Mouse (Mus musculus) lung, adult 2 months (tissue): ENCODE measurements around the gene Arid3a. TPM values are rescaled to one million over a fixed set of nuclear protein-coding genes. Genes with fewer than 3 reads are reported as not detected.

Source experiments
- DNase-seq: peaks from one replicate; pipeline ENCODE4 v3.0.0; 2022
- H3K4me1 ChIP-seq: fragments of 200-500 bp; 2 replicates; pipeline ENCODE4 v1.6.1; 2011; ENCODE audit warnings: low read length; ENCODE audit not compliant: control insufficient read depth, insufficient read depth
- H3K4me3 ChIP-seq: fragments of 200-500 bp; replicated peaks from 2 replicates; pipeline ENCODE3; 2011; ENCODE audit warnings: low read depth, mild to moderate bottlenecking, control low read depth, low read length; ENCODE audit errors: extremely low read depth
- CTCF ChIP-seq: fragments of 200-500 bp; IDR thresholded peaks from 2 replicates; pipeline ENCODE4 v1.5.1; 2011; ENCODE audit warnings: mild to moderate bottlenecking, low read length, control low read depth; ENCODE audit not compliant: insufficient read depth
- POLR2A ChIP-seq: fragments of 200-500 bp; IDR thresholded peaks from 2 replicates; pipeline ENCODE4 v1.6.1; 2011; ENCODE audit warnings: low read depth, mild to moderate bottlenecking, control low read depth, low read length, borderline replicate concordance; ENCODE audit errors: extremely low read depth
- WGBS: fragments of 180-500 bp; shearing (Covaris S2); methylation state at CpG from one replicate; pipeline ENCODE4 v1.1.7; 2018; 5-methylcytosine and 5-hydroxymethylcytosine counted together
- polyA plus RNA-seq: library from polyadenylated mRNA; depleted of rRNA; stranded (reverse); fragments of >200 nt; gene quantifications from 2 replicates; pipeline ENCODE4 v1.2.3, GENCODE M21; 2012

Gene Arid3a
- polyA plus RNA-seq, 1 experiment, result 7.8 TPM

- WGBS, result 24% methylated on average over 15 of the region's 15 CpGs
- peaks cover 19% of the 10 kb centered on the region for H3K4me1 ChIP-seq
- peak overlapping the region; percentile 86 for H3K4me3 ChIP-seq
- TF ChIP-seq CTCF, result no peak
- peak; percentile 62; the same call in 1 of the 2 replicates for TF ChIP-seq POLR2A
- peak; percentile 67 for DNase-seq
Measured at GRCm38 (mm10) chr10:79989870-79990269, 63.0 kb downstream of the Arid3a start.

- TF ChIP-seq POLR2A, result no peak
- TF ChIP-seq CTCF, result no peak
- WGBS, result 73% methylated on average over 12 of the region's 12 CpGs
- no peak for DNase-seq
- Histone ChIP-seq H3K4me3 (no peak overlapping the region), H3K4me1 (peaks cover 14% of the 10 kb centered on the region)
Measured at GRCm38 (mm10) chr10:79991099-79991498, 64.3 kb downstream of the Arid3a start.

- WGBS, result 89% methylated on average over 6 of the region's 6 CpGs
- TF ChIP-seq POLR2A (no peak), CTCF (peak; percentile 15; the same call in 1 of the 2 replicates)
- H3K4me1 ChIP-seq, result peaks cover 11% of the 10 kb centered on the region
Measured at GRCm38 (mm10) chr10:79991548-79991947, 64.7 kb downstream of the Arid3a start.

GRCm38 (mm10) chr10:79994397-79995115, 67.7 kb downstream of the Arid3a start:
- TF ChIP-seq CTCF (no peak), POLR2A (no peak)

More at GRCm38 (mm10) chr10:79991548-79991947, 64.7 kb downstream of the Arid3a start:
- H3K4me3 ChIP-seq, result no peak overlapping the region
- no peak for DNase-seq

GRCm38 (mm10) chr10:79995636-79996035, 68.8 kb downstream of the Arid3a start:
- 44% methylated on average over 1 of the region's 1 CpGs for WGBS
- no peak for DNase-seq
- Histone ChIP-seq H3K4me1 (peaks cover 7% of the 10 kb centered on the region; the same call in 1 of the 2 replicates), H3K4me3 (no peak overlapping the region)
- TF ChIP-seq POLR2A (no peak), CTCF (no peak)

More at GRCm38 (mm10) chr10:79994397-79995115, 67.7 kb downstream of the Arid3a start:
- Histone ChIP-seq H3K4me3 (no peak overlapping the region), H3K4me1 (peaks cover 7% of the 10 kb centered on the region; the same call in 1 of the 2 replicates)
- DNase-seq, result peak; percentile 57
- 58% methylated on average over 16 of the region's 16 CpGs for WGBS

GRCm38 (mm10) chr10:79996272-79997033, 69.6 kb downstream of the Arid3a start, which contains the start of gene Abca7:
Gene Abca7, plus strand, starts transcription at chr10:79996494.
- Histone ChIP-seq H3K4me3 (peak within 1 kb of the TSS; percentile 95), H3K4me1 (peaks cover 7% of the 10 kb centered on the region; the same call in 1 of the 2 replicates)
- WGBS, result under 1% methylated on average over 34 of the region's 34 CpGs
- DNase-seq, result peak; percentile 99
- TF ChIP-seq POLR2A (no peak; the same call in 1 of the 2 replicates), CTCF (no peak)

GRCm38 (mm10) chr10:79997034-79997760, 70.4 kb downstream of the Arid3a start:
- peak; percentile 63 for DNase-seq
- WGBS, result 1% methylated on average over 35 of the region's 35 CpGs
- peaks cover 7% of the 10 kb centered on the region; the same call in 1 of the 2 replicates for H3K4me1 ChIP-seq
- TF ChIP-seq POLR2A (no peak), CTCF (no peak)
- H3K4me3 ChIP-seq, result peak overlapping the region; percentile 95

GRCm38 (mm10) chr10:79997819-79998218, 71.0 kb downstream of the Arid3a start:
- TF ChIP-seq POLR2A (no peak), CTCF (no peak)
- no peak overlapping the region for H3K4me3 ChIP-seq
- H3K4me1 ChIP-seq, result peaks cover 7% of the 10 kb centered on the region
- DNase-seq, result no peak
- 14% methylated on average over 15 of the region's 15 CpGs for WGBS

GRCm38 (mm10) chr10:80001945-80002344, 75.1 kb downstream of the Arid3a start:
- WGBS, result 89% methylated on average over 9 of the region's 9 CpGs
- no peak overlapping the region for H3K4me3 ChIP-seq
- DNase-seq, result no peak
- H3K4me1 ChIP-seq, result peaks cover 12% of the 10 kb centered on the region
- TF ChIP-seq CTCF, result no peak
- no peak for TF ChIP-seq POLR2A
